Mouse (Mus musculus) sigmoid colon, adult 10 weeks (tissue): Measurements from ENCODE around the gene Ccdc92. TPM values are rescaled to one million over a fixed set of nuclear protein-coding genes. Genes with fewer than 3 reads are reported as not detected.

ENCODE experiments used
- polyA plus RNA-seq: library from polyadenylated mRNA; stranded (reverse); fragments of 350-450 nt; fragmentation: Illumina TruSeq; extraction: RNeasy Lipid Tissue Mini Kit (QIAGEN cat#74804); gene quantifications from one replicate; pipeline ENCODE4 v1.2.3, GENCODE M21; 2014; ENCODE audit warnings: low read depth, low replicate concordance

Ccdc92 gene
- polyA plus RNA-seq: not detected

DNA sequence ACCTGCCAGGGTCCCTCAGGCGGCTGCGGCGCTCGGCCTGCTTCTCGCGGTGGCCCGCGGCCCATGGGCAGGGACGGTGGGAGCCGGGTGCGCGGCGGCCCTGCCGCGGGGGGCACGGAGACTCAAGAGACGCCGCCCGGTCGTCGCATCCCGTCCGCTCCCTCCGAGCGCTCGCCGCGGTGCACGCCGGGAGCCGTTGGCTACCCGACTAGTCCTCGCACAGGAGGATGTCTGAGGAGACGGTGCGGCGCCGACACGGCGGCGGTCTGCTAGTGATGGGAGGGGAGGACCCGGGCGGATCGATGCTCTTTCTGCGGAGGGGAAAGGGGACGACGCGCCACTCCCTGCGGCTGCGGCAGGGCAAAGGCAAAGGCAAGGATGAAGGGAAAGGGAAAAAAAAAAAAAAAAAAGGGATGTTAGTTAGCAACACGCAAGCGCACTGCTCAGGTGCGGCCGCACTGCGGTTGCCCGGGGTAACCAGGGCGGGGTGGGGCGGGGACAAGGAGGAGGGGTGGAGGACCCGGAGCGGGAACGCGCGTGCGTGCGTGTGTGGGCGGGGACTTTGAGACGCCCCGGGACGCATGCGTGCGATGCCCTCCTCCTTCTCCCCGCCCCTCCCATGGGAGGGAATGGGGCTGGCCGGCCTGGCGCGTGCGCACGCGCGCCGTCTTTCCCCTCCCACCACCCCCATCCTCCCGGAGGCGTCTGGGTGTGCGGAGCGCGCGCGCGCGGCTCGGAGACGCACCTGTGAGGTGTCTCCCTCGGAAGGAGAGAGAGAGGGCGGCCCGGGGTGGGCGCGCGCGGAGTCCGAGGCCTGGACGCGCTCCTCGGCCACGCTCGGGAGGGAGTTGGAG, at the start of gene Ccdc92, which contains the start of gene Zfp664:
Gene Ccdc92, minus strand, starts transcription at position 412 of the 854 bp plus-strand sequence.
Gene Zfp664, plus strand, starts transcription at position 679 of the 854 bp plus-strand sequence.

Other genes starting within 250 kb of the Ccdc92 start
- gene Atp6v0a2, start 233.8 kb downstream of the Ccdc92 start, polyA plus RNA-seq: 67.9 TPM
- gene Dnah10, start 137.3 kb downstream of the Ccdc92 start, polyA plus RNA-seq: 0.06 TPM
- 83.7 TPM for gene Zfp664, start 267 bp upstream of the Ccdc92 start, polyA plus RNA-seq
- not detected for gene Rflna, start 140.8 kb upstream of the Ccdc92 start, polyA plus RNA-seq